Mouse (Mus musculus) heart, embryonic 12.5 days (tissue): ENCODE measurements around the gene Yjefn3. TPM values are rescaled to one million over a fixed set of nuclear protein-coding genes. Genes with fewer than 3 reads are reported as not detected.

Source experiments
- ATAC-seq: fragments of 200-750 bp; cut with Nextera tagmentation; 2 replicates; pipeline ENCODE4 v1.8.0; 2017; ENCODE audit warnings: moderate TSS enrichment, moderate library complexity; ENCODE audit not compliant: insufficient number of reproducible peaks, low FRiP score
- H3K27ac ChIP-seq: fragments of 300-500 bp; sonication (generic); 2 replicates; pipeline ENCODE4 v1.5.1; 2016; ENCODE audit warnings: mild to moderate bottlenecking, moderate library complexity; ENCODE audit not compliant: poor library complexity, severe bottlenecking
- H3K27me3 ChIP-seq: fragments of 300-500 bp; sonication (generic); replicated peaks from 2 replicates; pipeline ENCODE4 v1.6.1; 2016; ENCODE audit warnings: mild to moderate bottlenecking, moderate library complexity
- H3K36me3 ChIP-seq: fragments of 300-500 bp; sonication (generic); 2 replicates; pipeline ENCODE4 v1.6.1; 2016; ENCODE audit warnings: mild to moderate bottlenecking, moderate library complexity
- H3K4me1 ChIP-seq: fragments of 300-500 bp; sonication (generic); replicated peaks from 2 replicates; pipeline ENCODE4 v1.6.1; 2016; ENCODE audit warnings: mild to moderate bottlenecking
- H3K4me2 ChIP-seq: fragments of 300-500 bp; sonication (generic); 2 replicates; pipeline ENCODE4 v1.6.1; 2016; ENCODE audit warnings: mild to moderate bottlenecking, moderate library complexity
- H3K4me3 ChIP-seq: fragments of 300-500 bp; sonication (generic); 2 replicates; pipeline ENCODE4 v1.5.1; 2016; ENCODE audit warnings: mild to moderate bottlenecking
- H3K9ac ChIP-seq: fragments of 300-500 bp; sonication (generic); 2 replicates; pipeline ENCODE4 v1.6.1; 2016; ENCODE audit warnings: mild to moderate bottlenecking, moderate library complexity
- H3K9me3 ChIP-seq: fragments of 300-500 bp; sonication (generic); replicated peaks from 2 replicates; pipeline ENCODE4 v1.6.1; 2016; ENCODE audit warnings: mild to moderate bottlenecking, moderate library complexity
- WGBS: fragments of 180-500 bp; shearing (Covaris S2); methylation state at CpG from one replicate; pipeline ENCODE4 v1.1.7; 2016; 5-methylcytosine and 5-hydroxymethylcytosine counted together
- polyA plus RNA-seq: library from polyadenylated mRNA; unstranded; fragments of >200 nt; fragmentation: Nextera tagmentation; extraction: Ambion mirVana; gene quantifications from 2 replicates; pipeline ENCODE4 v1.2.1, GENCODE M21; 2016

Gene Yjefn3
- polyA plus RNA-seq, 1 experiment from 2014 or later, result 8.9 TPM

DNA sequence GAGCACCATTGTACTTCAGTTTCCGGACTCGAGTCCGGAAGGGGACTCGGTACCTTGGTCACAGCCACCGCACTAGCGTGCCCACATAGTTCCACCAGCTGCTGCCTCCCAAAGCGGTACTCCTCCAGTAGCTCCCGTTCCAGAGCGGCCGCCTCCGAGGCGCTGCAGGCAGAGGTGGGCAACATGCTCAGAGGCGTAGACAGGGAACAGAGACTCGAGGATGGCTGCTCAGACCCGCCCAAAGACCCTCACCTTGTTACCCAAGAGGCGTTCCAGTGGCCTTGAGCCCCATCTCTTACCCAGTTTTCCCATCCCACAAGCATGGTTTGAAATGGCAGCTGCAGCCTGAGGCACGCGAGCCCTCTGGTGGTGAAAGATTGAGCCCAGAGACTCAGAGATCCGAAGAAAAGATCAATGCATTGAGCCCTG lies 11.7 kb downstream of the Yjefn3 start:
- WGBS, result 34% methylated on average over 19 of the region's 19 CpGs
- Histone ChIP-seq H3K4me2 (no peak overlapping the region), H3K9me3 (no peaks in the 10 kb centered on the region), H3K9ac (no peak overlapping the region), H3K4me3 (no peak overlapping the region), H3K27ac (no peak overlapping the region), H3K36me3 (peaks cover 28% of the 10 kb centered on the region), H3K4me1 (peaks cover 65% of the 10 kb centered on the region), H3K27me3 (peaks cover 55% of the 10 kb centered on the region)
- no peak for ATAC-seq

GRCm38 (mm10) chr8:69888902-69889301 lies 13.6 kb downstream of the Yjefn3 start:
- Histone ChIP-seq H3K4me2 (peak overlapping the region; percentile 66), H3K9ac (peak overlapping the region; percentile 43; the same call in 1 of the 2 replicates), H3K27me3 (peaks cover 75% of the 10 kb centered on the region), H3K27ac (no peak overlapping the region), H3K4me1 (peaks cover 49% of the 10 kb centered on the region), H3K4me3 (peak overlapping the region; percentile 38), H3K9me3 (no peaks in the 10 kb centered on the region), H3K36me3 (peaks cover 21% of the 10 kb centered on the region)
- peak; percentile 30; the same call in 1 of the 2 replicates for ATAC-seq
- 6% methylated on average over 32 of the region's 32 CpGs for WGBS

DNA sequence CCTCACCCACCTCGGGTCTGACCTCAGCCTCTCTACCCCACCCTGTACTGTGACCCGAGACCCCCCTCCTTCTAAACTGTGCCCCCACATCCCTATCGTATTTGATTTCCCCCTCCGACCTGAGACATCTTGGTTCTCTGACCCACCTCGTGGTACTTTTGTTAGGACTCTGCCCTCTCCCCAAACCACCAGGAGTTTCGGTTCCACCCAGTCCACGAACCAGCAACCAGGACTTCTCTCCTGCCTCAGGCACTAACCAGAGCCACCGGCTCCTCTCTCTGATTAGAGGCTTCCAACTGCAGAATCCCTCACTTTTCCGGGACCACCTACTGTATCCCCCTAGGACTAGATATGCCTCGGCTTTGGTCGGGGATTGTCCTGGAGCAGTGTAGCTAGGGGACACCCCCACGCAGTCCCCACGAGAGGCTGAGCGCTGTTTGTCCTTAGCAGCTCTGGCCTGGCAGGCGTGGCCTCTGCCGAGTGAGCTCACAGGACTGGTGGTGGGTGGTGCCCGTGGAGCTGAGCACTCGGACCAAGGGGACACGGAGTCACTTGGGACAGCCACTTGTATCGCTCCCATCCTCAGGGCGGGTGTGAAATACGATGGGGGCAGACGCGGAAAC lies 14.2 kb downstream of the Yjefn3 start:
- peak overlapping the region; percentile 43; the same call in 1 of the 2 replicates for H3K9ac ChIP-seq
- WGBS, result 6% methylated on average over 24 of the region's 24 CpGs
- ATAC-seq, result no peak; the same call in 1 of the 2 replicates

GRCm38 (mm10) chr8:69887289-69888243 lies 14.9 kb downstream of the Yjefn3 start, which contains the start of gene Cilp2:
Gene Cilp2 (minus strand): TSS chr8:69887687.
- peak within 1 kb of the TSS; percentile 66 for H3K4me2 ChIP-seq
- no peaks in the 10 kb centered on the region for H3K9me3 ChIP-seq
- H3K27me3 ChIP-seq, result peaks cover 86% of the 10 kb centered on the region
- no peak within 1 kb of the TSS for H3K27ac ChIP-seq
- H3K4me3 ChIP-seq, result peak within 1 kb of the TSS; percentile 38
- 1% methylated on average over 54 of the region's 60 CpGs for whole genome bisulfite sequencing
- no peak; the same call in 1 of the 2 replicates for ATAC-seq
- H3K4me1 ChIP-seq, result peaks cover 44% of the 10 kb centered on the region
- H3K36me3 ChIP-seq, result peaks cover 8% of the 10 kb centered on the region
- H3K9ac ChIP-seq, result peak within 1 kb of the TSS; percentile 41

More for the DNA sequence above, 14.2 kb downstream of the Yjefn3 start:
- peaks cover 16% of the 10 kb centered on the region for H3K36me3 ChIP-seq
- H3K4me2 ChIP-seq, result peak overlapping the region; percentile 66
- H3K9me3 ChIP-seq, result no peaks in the 10 kb centered on the region
- peaks cover 80% of the 10 kb centered on the region for H3K27me3 ChIP-seq
- H3K4me3 ChIP-seq, result peak overlapping the region; percentile 38
- peaks cover 44% of the 10 kb centered on the region for H3K4me1 ChIP-seq
- H3K27ac ChIP-seq, result no peak overlapping the region

DNA sequence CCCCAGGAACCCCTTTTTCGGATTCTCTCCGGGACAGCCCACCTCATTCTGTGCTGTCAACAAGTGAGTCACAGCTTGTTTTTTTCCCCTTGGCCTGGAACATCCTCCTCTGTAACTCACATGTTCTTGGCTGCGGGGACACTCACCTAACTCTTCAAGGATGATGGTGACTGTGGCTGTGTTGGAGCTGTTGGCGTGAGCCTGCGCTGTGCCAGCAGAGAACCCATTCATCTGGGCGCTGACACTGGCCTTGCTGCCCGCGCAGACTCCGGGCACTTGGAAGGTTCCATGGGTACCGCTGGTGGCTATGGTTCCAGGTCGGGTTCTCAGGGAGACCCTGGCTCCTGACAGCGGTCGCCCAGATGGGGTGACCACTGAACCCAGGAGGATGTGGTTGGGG lies 18.4 kb downstream of the Yjefn3 start:
- H3K4me1 ChIP-seq, result peaks cover 46% of the 10 kb centered on the region
- no peak for ATAC-seq
- no peak overlapping the region for H3K4me2 ChIP-seq
- peaks cover 9% of the 10 kb centered on the region for H3K9me3 ChIP-seq
- H3K27ac ChIP-seq, result no peak overlapping the region
- WGBS, result 58% methylated on average over 13 of the region's 13 CpGs
- H3K36me3 ChIP-seq, result no peaks in the 10 kb centered on the region
- H3K9ac ChIP-seq, result no peak overlapping the region
- peaks cover 100% of the 10 kb centered on the region for H3K27me3 ChIP-seq
- H3K4me3 ChIP-seq, result no peak overlapping the region

DNA sequence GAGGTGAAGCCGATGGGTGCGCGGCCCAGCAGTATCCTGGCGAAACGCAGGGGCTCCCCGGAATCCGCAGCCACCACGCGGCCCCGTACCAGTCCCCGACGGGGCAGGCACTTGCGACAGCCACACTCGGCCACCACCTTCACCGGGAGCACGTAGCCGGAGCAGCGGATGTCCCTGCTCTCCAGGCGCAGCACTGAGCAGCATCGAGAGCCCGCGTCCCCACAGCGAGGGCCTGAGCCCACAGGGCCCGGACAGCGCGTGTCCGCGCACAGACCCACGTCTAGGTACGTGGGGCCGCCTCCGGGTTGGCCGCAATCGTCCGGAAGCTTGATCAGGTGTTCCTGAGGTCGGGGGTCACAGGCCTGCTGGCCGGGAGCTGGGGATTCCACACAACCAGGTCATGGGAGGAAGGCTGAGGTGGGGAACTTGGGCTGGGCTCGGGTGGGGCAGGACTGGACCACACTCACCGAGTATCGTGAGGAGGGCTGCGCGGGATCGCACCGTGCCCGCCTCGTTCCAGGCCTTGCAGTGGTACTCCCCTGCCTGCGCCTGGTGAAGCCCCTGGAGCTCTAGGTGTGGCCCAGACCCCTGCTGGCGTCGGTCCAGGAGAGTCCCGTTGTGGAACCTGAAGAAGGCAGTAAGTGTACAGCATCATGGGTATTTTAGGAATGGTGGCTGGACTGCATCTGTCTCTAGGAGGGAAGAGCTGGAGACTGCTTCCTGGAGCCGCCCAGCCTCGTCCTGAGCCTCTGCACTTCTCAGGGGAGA lies 19.5 kb downstream of the Yjefn3 start:
- H3K36me3 ChIP-seq, result no peaks in the 10 kb centered on the region
- H3K4me3 ChIP-seq, result peak overlapping the region; percentile 49
- H3K4me1 ChIP-seq, result peaks cover 35% of the 10 kb centered on the region
- no peak for ATAC-seq
- peak overlapping the region; percentile 68 for H3K4me2 ChIP-seq
- peaks cover 93% of the 10 kb centered on the region for H3K27me3 ChIP-seq
- peaks cover 9% of the 10 kb centered on the region for H3K9me3 ChIP-seq
- no peak overlapping the region for H3K9ac ChIP-seq
- H3K27ac ChIP-seq, result no peak overlapping the region
- 15% methylated on average over 52 of the region's 52 CpGs for WGBS

DNA sequence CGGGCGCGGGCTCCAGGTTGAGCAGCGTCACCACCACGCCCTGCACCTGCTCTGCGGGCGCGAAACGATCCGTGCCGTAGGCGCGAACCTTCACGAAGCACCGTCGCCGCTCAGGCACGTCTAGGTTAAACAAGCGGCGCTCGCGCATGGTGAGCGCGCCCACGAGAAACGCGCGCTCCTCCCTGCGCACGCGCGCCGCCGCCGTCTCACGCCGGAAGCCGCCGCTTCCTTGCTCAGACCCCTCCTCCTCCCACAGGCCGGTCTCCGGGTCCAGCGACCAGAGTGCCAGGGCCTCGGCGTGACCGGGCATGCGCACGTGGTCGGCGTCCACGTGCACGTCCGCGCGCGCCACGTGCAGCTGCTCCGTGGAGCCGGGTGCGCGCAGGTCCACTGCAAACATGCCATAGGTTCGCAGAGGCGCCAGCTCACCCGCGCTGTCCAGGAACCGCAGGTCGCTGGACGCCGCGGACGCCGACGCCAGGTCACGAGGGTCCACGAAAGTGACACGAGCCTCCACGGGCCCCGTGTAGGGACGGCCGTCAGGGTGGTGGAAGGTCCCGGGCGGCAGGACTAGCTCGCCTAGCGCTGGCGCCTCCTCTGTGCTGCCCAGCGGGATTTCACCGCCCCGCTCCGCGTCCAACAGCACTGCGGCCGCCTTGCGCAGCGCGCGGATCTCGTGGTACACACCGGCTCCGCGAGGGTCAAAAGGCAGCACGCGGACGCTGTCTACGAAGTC lies 20.3 kb downstream of the Yjefn3 start:
- H3K4me1 ChIP-seq, result peaks cover 27% of the 10 kb centered on the region
- H3K4me3 ChIP-seq, result peak overlapping the region; percentile 49
- H3K4me2 ChIP-seq, result peak overlapping the region; percentile 68
- WGBS, result 9% methylated on average over 102 of the region's 103 CpGs
- no peaks in the 10 kb centered on the region for H3K36me3 ChIP-seq
- peaks cover 9% of the 10 kb centered on the region for H3K9me3 ChIP-seq
- H3K27ac ChIP-seq, result no peak overlapping the region
- H3K27me3 ChIP-seq, result peaks cover 93% of the 10 kb centered on the region
- H3K9ac ChIP-seq, result peak overlapping the region; percentile 49; the same call in 1 of the 2 replicates
- 0 out of 2 replicates have a peak, but pooled peaks have one; percentile 33 for ATAC-seq

DNA sequence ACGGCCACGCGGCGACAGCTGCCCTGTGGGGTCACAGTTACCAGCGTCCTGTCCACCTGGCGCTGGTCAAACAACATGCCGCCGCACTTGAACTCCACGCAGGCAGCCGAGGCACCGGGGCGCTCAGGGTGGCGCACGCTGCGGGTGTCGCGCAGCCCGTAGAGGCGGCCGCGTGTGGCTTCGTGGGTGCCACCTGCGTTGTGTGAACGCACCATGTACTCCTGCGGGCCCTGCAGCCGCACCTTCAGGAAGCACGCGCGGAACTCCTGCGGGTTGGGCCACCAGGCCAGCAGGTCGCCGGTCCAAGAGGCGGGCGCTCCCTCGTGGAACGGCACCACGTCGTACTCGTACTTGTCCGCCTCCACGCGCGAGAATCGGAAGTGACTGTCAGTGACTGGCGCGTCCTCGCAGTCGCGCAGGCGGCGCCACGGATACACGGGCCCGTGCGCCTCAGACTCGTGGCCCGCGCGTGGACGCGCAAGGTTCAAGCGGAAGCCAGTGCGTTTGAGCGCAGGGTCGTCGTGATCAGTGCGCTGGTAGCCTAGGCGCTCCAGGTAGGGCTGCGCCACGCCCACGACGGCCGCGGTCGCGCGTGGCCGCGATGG lies 21.1 kb downstream of the Yjefn3 start:
- Histone ChIP-seq H3K36me3 (no peaks in the 10 kb centered on the region), H3K9ac (peak overlapping the region; percentile 49; the same call in 1 of the 2 replicates), H3K9me3 (peaks cover 9% of the 10 kb centered on the region), H3K27ac (no peak overlapping the region), H3K27me3 (peaks cover 93% of the 10 kb centered on the region), H3K4me1 (peaks cover 21% of the 10 kb centered on the region), H3K4me2 (peak overlapping the region; percentile 68), H3K4me3 (peak overlapping the region; percentile 49)
- ATAC-seq, result no peak
- WGBS, result 16% methylated on average over 79 of the region's 79 CpGs

- Histone ChIP-seq H3K4me1 (peaks cover 15% of the 10 kb centered on the region), H3K4me2 (peak overlapping the region; percentile 68), H3K4me3 (peak overlapping the region; percentile 49), H3K9me3 (peaks cover 9% of the 10 kb centered on the region), H3K9ac (no peak overlapping the region), H3K36me3 (no peaks in the 10 kb centered on the region), H3K27me3 (peaks cover 90% of the 10 kb centered on the region), H3K27ac (no peak overlapping the region)
- no peak for ATAC-seq
- 9% methylated on average over 37 of the region's 37 CpGs for WGBS
Measured at GRCm38 (mm10) chr8:69880841-69881240, 21.7 kb downstream of the Yjefn3 start.

DNA sequence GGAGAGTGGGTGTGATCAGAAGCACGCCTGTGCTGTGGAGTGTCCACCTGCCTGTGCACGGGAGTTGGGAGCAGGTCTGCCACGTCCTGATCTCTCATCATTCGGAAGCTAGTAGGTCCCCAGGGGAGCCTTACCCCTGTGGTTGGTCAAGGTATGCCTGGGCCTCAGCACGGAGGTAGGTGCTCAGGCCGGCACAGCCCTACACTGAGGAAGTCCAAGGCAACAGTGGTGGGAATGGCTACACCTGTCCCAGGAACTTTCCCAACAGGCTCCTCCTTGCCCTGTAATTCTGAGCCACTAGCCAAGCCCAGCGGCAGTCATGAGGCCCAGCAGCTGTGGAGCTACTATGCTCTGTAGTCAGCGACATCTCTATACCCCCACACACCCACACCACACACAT lies 22.8 kb downstream of the Yjefn3 start:
- peaks cover 9% of the 10 kb centered on the region for H3K9me3 ChIP-seq
- no peak overlapping the region for H3K4me2 ChIP-seq
- ATAC-seq, result no peak
- H3K4me3 ChIP-seq, result no peak overlapping the region
- H3K9ac ChIP-seq, result no peak overlapping the region
- no peaks in the 10 kb centered on the region for H3K36me3 ChIP-seq
- H3K27me3 ChIP-seq, result peaks cover 81% of the 10 kb centered on the region
- H3K27ac ChIP-seq, result no peak overlapping the region
- 62% methylated on average over 8 of the region's 8 CpGs for WGBS
- peaks cover 13% of the 10 kb centered on the region for H3K4me1 ChIP-seq
